Comparison of ENCODE assay signal across 7 mouse cellular contexts in genomic region chr2:163644575-163645385, GRCm38 (mm10). TPM values are rescaled to one million over a fixed set of nuclear protein-coding genes. Genes with fewer than 3 reads are reported as not detected.
A peak's percentile ranks its signal among the peaks of the same experiment; 100 is the strongest.
DNase-seq lines count a peak whose midpoint lies in the region; ATAC-seq and TF ChIP-seq lines count a peak whose summit lies in the region.

TSS of gene Serinc3 (minus strand) at chr2:163645131.

- ATAC-seq in embryonic facial prominence, embryonic 12.5 days (ENCODE audit: insufficient number of reproducible peaks, insufficient read depth, low FRiP score, low TSS enrichment): peak; percentile 96
- ATAC-seq in limb, embryonic 12.5 days (ENCODE audit: insufficient number of reproducible peaks, insufficient read depth, low FRiP score, low TSS enrichment, low read depth): peak; percentile 97
- ATAC-seq in midbrain, embryonic 15.5 days (replicated peaks): peak; percentile 97

- peak; percentile 93 for TF ChIP-seq POLR2A in kidney, adult 2 months (IDR thresholded peaks at IDR 0.05; ENCODE audit: low read depth, low read length)
- peak; percentile 99 for TF ChIP-seq POLR2A in spleen, adult 2 months (IDR thresholded peaks at IDR 0.05; ENCODE audit: low read depth, low read length)

- no peaks in the 10 kb centered on the region for H3K36me3 ChIP-seq in embryonic facial prominence, embryonic 12.5 days
- H3K36me3 ChIP-seq in kidney, adult 2 months (ENCODE audit: control insufficient read depth, insufficient read depth, low read length): no peaks in the 10 kb centered on the region; the same call in 1 of the 2 replicates
- peaks cover 13% of the 10 kb centered on the region; the same call in 1 of the 2 replicates for H3K36me3 ChIP-seq in limb, embryonic 12.5 days
- H3K36me3 ChIP-seq in midbrain, embryonic 15.5 days (replicated peaks): no peaks in the 10 kb centered on the region
- peaks cover 18% of the 10 kb centered on the region for H3K36me3 ChIP-seq in spleen, adult 2 months (ENCODE audit: control insufficient read depth, insufficient read depth, low read length)

- H3K9me3 ChIP-seq in embryonic facial prominence, embryonic 12.5 days: no peaks in the 10 kb centered on the region
- 0 out of 2 replicates have a peak, but pooled peaks cover under 1% of the 10 kb centered on the region for H3K9me3 ChIP-seq in limb, embryonic 12.5 days
- H3K9me3 ChIP-seq in midbrain, embryonic 15.5 days: no peaks in the 10 kb centered on the region

- peak; percentile 59 for TF ChIP-seq CTCF in kidney, adult 2 months (conservative IDR thresholded peaks at IDR 0.05; ENCODE audit: insufficient read depth, insufficient read length, low read depth, low read length)
- no peak for TF ChIP-seq CTCF in spleen, adult 2 months (IDR thresholded peaks at IDR 0.05; ENCODE audit: extremely low read depth, insufficient read depth, insufficient read length, insufficient replicate concordance)

- peak; percentile 99 for DNase-seq in adrenal gland, postnatal 25 days
- peak; percentile 99 to 100 for DNase-seq in heart, adult 18-20 months
- DNase-seq in kidney, adult 2 months: peak; percentile 99
- peak; percentile 97 to 100 for DNase-seq in spleen, adult 2 months (ENCODE audit: low read depth in 1 of 2, low spot score in 2 of 2)

- H3K9ac ChIP-seq in embryonic facial prominence, embryonic 12.5 days: peak within 1 kb of the TSS; percentile 87
- H3K9ac ChIP-seq in limb, embryonic 12.5 days (replicated peaks): peak within 1 kb of the TSS; percentile 90
- H3K9ac ChIP-seq in midbrain, embryonic 15.5 days: peak within 1 kb of the TSS; percentile 92

- peak within 1 kb of the TSS; percentile 92 for H3K4me3 ChIP-seq in embryonic facial prominence, embryonic 12.5 days
- H3K4me3 ChIP-seq in kidney, adult 2 months (ENCODE audit: insufficient read depth, low read depth, low read length): peak within 1 kb of the TSS; percentile 72
- H3K4me3 ChIP-seq in limb, embryonic 12.5 days (replicated peaks): peak within 1 kb of the TSS; percentile 92
- H3K4me3 ChIP-seq in midbrain, embryonic 15.5 days: peak within 1 kb of the TSS; percentile 74
- H3K4me3 ChIP-seq in spleen, adult 2 months (ENCODE audit: extremely low read depth, insufficient read depth, insufficient read length): peak within 1 kb of the TSS; percentile 94

- peak within 1 kb of the TSS; percentile 99 for H3K27ac ChIP-seq in embryonic facial prominence, embryonic 12.5 days
- H3K27ac ChIP-seq in kidney, adult 2 months (ENCODE audit: insufficient read depth, low read depth, low read length): peak within 1 kb of the TSS; percentile 97
- H3K27ac ChIP-seq in limb, embryonic 12.5 days: peak within 1 kb of the TSS; percentile 98
- peak within 1 kb of the TSS; percentile 97 for H3K27ac ChIP-seq in midbrain, embryonic 15.5 days
- H3K27ac ChIP-seq in spleen, adult 2 months (ENCODE audit: insufficient read depth, low read length): peak within 1 kb of the TSS; percentile 100

- peak within 1 kb of the TSS; percentile 61 for H3K4me2 ChIP-seq in embryonic facial prominence, embryonic 12.5 days (replicated peaks)
- H3K4me2 ChIP-seq in limb, embryonic 12.5 days: peak within 1 kb of the TSS; percentile 63
- peak within 1 kb of the TSS; percentile 57 for H3K4me2 ChIP-seq in midbrain, embryonic 15.5 days

- no peaks in the 10 kb centered on the region for H3K27me3 ChIP-seq in embryonic facial prominence, embryonic 12.5 days
- no peaks in the 10 kb centered on the region for H3K27me3 ChIP-seq in kidney, adult 2 months (replicated peaks; ENCODE audit: control insufficient read depth, insufficient read depth, low read length)
- no peaks in the 10 kb centered on the region for H3K27me3 ChIP-seq in limb, embryonic 12.5 days
- no peaks in the 10 kb centered on the region for H3K27me3 ChIP-seq in midbrain, embryonic 15.5 days (replicated peaks)
- H3K27me3 ChIP-seq in spleen, adult 2 months (ENCODE audit: control insufficient read depth, insufficient read depth, low read length): no peaks in the 10 kb centered on the region

- under 1% methylated on average over 74 of the region's 74 CpGs for WGBS in embryonic facial prominence, embryonic 12.5 days
- WGBS in kidney, adult 2 months: under 1% methylated on average over 74 of the region's 74 CpGs
- under 1% methylated on average over 74 of the region's 74 CpGs for WGBS in limb, embryonic 12.5 days
- under 1% methylated on average over 74 of the region's 74 CpGs for WGBS in midbrain, embryonic 15.5 days
- WGBS in spleen, adult 2 months: under 1% methylated on average over 74 of the region's 74 CpGs

- H3K4me1 ChIP-seq in embryonic facial prominence, embryonic 12.5 days: peaks cover 14% of the 10 kb centered on the region; the same call in 1 of the 2 replicates
- H3K4me1 ChIP-seq in kidney, adult 2 months (ENCODE audit: control insufficient read depth, insufficient read depth, low read length): peaks cover 7% of the 10 kb centered on the region; the same call in 1 of the 2 replicates
- H3K4me1 ChIP-seq in limb, embryonic 12.5 days (replicated peaks): peaks cover 16% of the 10 kb centered on the region
- peaks cover 20% of the 10 kb centered on the region for H3K4me1 ChIP-seq in midbrain, embryonic 15.5 days
- peaks cover 11% of the 10 kb centered on the region for H3K4me1 ChIP-seq in spleen, adult 2 months (ENCODE audit: control insufficient read depth, insufficient read depth, insufficient read length)

RNA-seq across cellular contexts. Expression of gene Serinc3, which starts in this region (rescaled TPM):
- 482 and 571 TPM in 2 replicates for total RNA-seq in adrenal gland, postnatal 25 days (2021)
- 26.1 and 27.0 TPM in 2 replicates for polyA plus RNA-seq in embryonic facial prominence, embryonic 12.5 days (2016; fragmentation: Nextera tagmentation; extraction: Ambion mirVana)
- 100 to 1,000 TPM; 284 to 364 TPM for total RNA-seq in heart, adult 18-20 months (2021)
- polyA plus RNA-seq in kidney, adult 2 months (2012; rRNA removed): 340 and 357 TPM in 2 replicates
- 25.4 and 29.0 TPM in 2 replicates for polyA plus RNA-seq in limb, embryonic 12.5 days (2016; fragmentation: Nextera tagmentation; extraction: Ambion mirVana)
- polyA plus RNA-seq in midbrain, embryonic 15.5 days (2015; fragmentation: Nextera tagmentation; extraction: Ambion mirVana): 33.0 and 35.9 TPM in 2 replicates
- 400 and 443 TPM in 2 replicates for polyA plus RNA-seq in spleen, adult 2 months (2012; rRNA removed)

Comparison
In these comparisons a context has a peak if more than half of its experiments do, and no peak if none do; other contexts are left out.
1. Peak in every context shown above with its lines: DNase-seq, ATAC-seq, H3K4me3 ChIP-seq and H3K27ac ChIP-seq.